ENCODE assay signal across 19 mouse cellular contexts in the genomic region with DNA sequence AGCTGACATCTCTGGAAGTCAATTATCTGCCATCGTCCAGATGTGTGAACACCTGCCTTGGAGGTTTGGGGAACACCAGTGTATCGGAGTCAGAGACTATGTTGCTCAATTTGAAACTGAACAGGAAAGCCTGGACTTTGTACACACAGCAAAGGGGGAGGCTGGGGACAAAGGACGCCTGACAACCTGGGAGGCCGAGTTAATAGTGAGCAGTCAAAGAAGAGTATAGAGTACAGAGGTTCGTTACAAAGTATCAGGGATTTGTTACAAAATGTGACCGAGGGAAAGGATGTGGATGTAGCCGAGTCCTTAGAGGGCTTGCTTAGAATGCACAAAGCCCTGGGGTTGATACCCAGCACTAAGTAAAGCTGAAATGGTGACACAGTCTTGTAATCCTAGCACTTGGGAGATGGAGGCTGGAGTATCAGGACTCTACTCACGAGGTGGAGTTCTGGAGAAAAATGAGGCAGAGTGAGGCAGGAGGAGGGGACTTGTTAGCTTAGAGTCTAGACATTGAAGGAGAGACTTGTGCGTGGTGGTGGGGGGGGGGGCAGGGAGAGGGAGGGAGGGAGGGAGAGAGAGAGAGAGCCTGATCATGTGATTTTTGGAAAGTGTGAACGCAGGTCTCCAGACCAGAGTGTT. TPM values are rescaled to one million over a fixed set of nuclear protein-coding genes. Genes with fewer than 3 reads are reported as not detected.
DNase-seq lines count a peak whose midpoint lies in the region; ATAC-seq and TF ChIP-seq lines count a peak whose summit lies in the region.
"Had no signal": no experiment of that assay in that cellular context is flagged by ENCODE, and none has a peak within 500 bp of the region (broad histone marks: within the 10 kb centered on the region; RNA-seq: fewer than 3 reads in every experiment).

No protein-coding gene starts in this region.

- H3K4me1 ChIP-seq in stomach, embryonic 15.5 days = 0 out of 2 replicates have a peak, but pooled peaks cover 3% of the 10 kb centered on the region
- no peaks in the 10 kb centered on the region for H3K4me1 ChIP-seq in stomach, postnatal 0 days (replicated peaks; ENCODE audit: control insufficient read depth, insufficient read depth)
- peaks cover 11% of the 10 kb centered on the region for H3K4me1 ChIP-seq in kidney, embryonic 15.5 days
- H3K4me1 ChIP-seq in liver, adult 2 months (ENCODE audit: control insufficient read depth, insufficient read depth, low read length) = peaks cover 8% of the 10 kb centered on the region
- H3K4me1 ChIP-seq in hindbrain, postnatal 0 days (ENCODE audit: insufficient read depth, low read length) = no peaks in the 10 kb centered on the region

- no peaks in the 10 kb centered on the region for H3K9me3 ChIP-seq in stomach, embryonic 15.5 days
- no peaks in the 10 kb centered on the region for H3K9me3 ChIP-seq in stomach, postnatal 0 days (ENCODE audit: control insufficient read depth, low read length)
- no peaks in the 10 kb centered on the region for H3K9me3 ChIP-seq in kidney, embryonic 15.5 days (replicated peaks)
- H3K9me3 ChIP-seq in hindbrain, postnatal 0 days (ENCODE audit: low read length) = no peaks in the 10 kb centered on the region
- H3K9me3 ChIP-seq: G1E had no signal

- no peak overlapping the region for H3K4me3 ChIP-seq in stomach, embryonic 15.5 days (replicated peaks)
- no peak overlapping the region for H3K4me3 ChIP-seq in stomach, postnatal 0 days (ENCODE audit: low read depth, low read length)
- no peak overlapping the region for H3K4me3 ChIP-seq in kidney, embryonic 15.5 days (replicated peaks)
- peak overlapping the region; percentile 17; the same call in 1 of the 2 replicates for H3K4me3 ChIP-seq in liver, adult 2 months (ENCODE audit: insufficient read depth, low read depth, low read length)
- H3K4me3 ChIP-seq in hindbrain, postnatal 0 days (ENCODE audit: low read length) = no peak overlapping the region
- H3K4me3 ChIP-seq: embryonic facial prominence, embryonic 13.5 days; limb, embryonic 12.5 days; midbrain, embryonic 13.5 days had no signal

- no peaks in the 10 kb centered on the region for H3K27me3 ChIP-seq in stomach, embryonic 15.5 days (replicated peaks)
- H3K27me3 ChIP-seq in stomach, postnatal 0 days (ENCODE audit: control insufficient read depth, insufficient read depth, low read length) = no peaks in the 10 kb centered on the region
- no peaks in the 10 kb centered on the region for H3K27me3 ChIP-seq in kidney, embryonic 15.5 days
- H3K27me3 ChIP-seq in liver, adult 2 months (ENCODE audit: control insufficient read depth, insufficient read depth, low read length) = no peaks in the 10 kb centered on the region
- no peaks in the 10 kb centered on the region for H3K27me3 ChIP-seq in hindbrain, postnatal 0 days (ENCODE audit: insufficient read depth, low read length)
- H3K27me3 ChIP-seq: embryonic facial prominence, embryonic 13.5 days; midbrain, embryonic 13.5 days had no signal

- DNase-seq in stomach, postnatal 0 days (ENCODE audit: low spot score) = no peak
- peak; percentile 94 for DNase-seq in liver, adult 2 months (ENCODE audit: extremely low read depth, low read depth, low spot score)
- no peak for DNase-seq in hindbrain, postnatal 0 days (ENCODE audit: low spot score)
- DNase-seq in adrenal gland, adult 2 months = no peak
- no peak for DNase-seq in adrenal gland, postnatal 10 days
- no peak for DNase-seq in lung, postnatal 4 days
- DNase-seq: adrenal gland, postnatal 36 days; B cell, adult 2 months; cerebellum, postnatal 36 days; heart, postnatal 36 days; lung, postnatal 36 days; right cerebral cortex, postnatal 25 days; thymus, postnatal 4 days had no signal

- TF ChIP-seq EP300 in stomach, postnatal 0 days (optimal IDR thresholded peaks at IDR 0.05) = no peak

- H3K79me2 ChIP-seq in liver, adult 2 months (ENCODE audit: control insufficient read depth, insufficient read depth, low read length) = no peaks in the 10 kb centered on the region

- TF ChIP-seq CTCF in stomach, postnatal 0 days (IDR thresholded peaks at IDR 0.05; ENCODE audit: low read depth) = no peak
- no peak for TF ChIP-seq CTCF in liver, adult 2 months (IDR thresholded peaks at IDR 0.05; ENCODE audit: low read depth, low read length)
- no peak for TF ChIP-seq CTCF in hindbrain, postnatal 0 days (IDR thresholded peaks at IDR 0.05; ENCODE audit: low read depth)

- no peaks in the 10 kb centered on the region for H3K36me3 ChIP-seq in stomach, embryonic 15.5 days
- H3K36me3 ChIP-seq in stomach, postnatal 0 days (ENCODE audit: control insufficient read depth, insufficient read depth, low read length) = no peaks in the 10 kb centered on the region
- no peaks in the 10 kb centered on the region for H3K36me3 ChIP-seq in kidney, embryonic 15.5 days
- no peaks in the 10 kb centered on the region for H3K36me3 ChIP-seq in liver, adult 2 months (ENCODE audit: control insufficient read depth, insufficient read depth, low read length)
- H3K36me3 ChIP-seq in hindbrain, postnatal 0 days (ENCODE audit: insufficient read depth, low read length) = no peaks in the 10 kb centered on the region
- H3K36me3 ChIP-seq: embryonic facial prominence, embryonic 13.5 days; G1E; limb, embryonic 12.5 days; midbrain, embryonic 13.5 days had no signal

- TF ChIP-seq POLR2A in liver, adult 2 months (IDR thresholded peaks at IDR 0.05; ENCODE audit: extremely low read depth, insufficient read depth, low read length) = no peak

- H3K9ac ChIP-seq in stomach, embryonic 15.5 days = no peak overlapping the region
- H3K9ac ChIP-seq in stomach, postnatal 0 days (ENCODE audit: low read length) = no peak overlapping the region
- H3K9ac ChIP-seq in kidney, embryonic 15.5 days = no peak overlapping the region
- peak overlapping the region; percentile 47 for H3K9ac ChIP-seq in liver, adult 2 months (ENCODE audit: low read depth, low read length)
- H3K9ac ChIP-seq in hindbrain, postnatal 0 days (replicated peaks; ENCODE audit: low read length) = no peak overlapping the region
- H3K9ac ChIP-seq: embryonic facial prominence, embryonic 13.5 days; limb, embryonic 12.5 days; midbrain, embryonic 13.5 days had no signal

- no peak overlapping the region; the same call in 1 of the 2 replicates for H3K4me2 ChIP-seq in stomach, embryonic 15.5 days
- H3K4me2 ChIP-seq in stomach, postnatal 0 days (replicated peaks; ENCODE audit: low read depth) = no peak overlapping the region
- peak overlapping the region; percentile 52 for H3K4me2 ChIP-seq in kidney, embryonic 15.5 days
- H3K4me2 ChIP-seq in hindbrain, postnatal 0 days (ENCODE audit: low read depth, low read length) = no peak overlapping the region
- H3K4me2 ChIP-seq: embryonic facial prominence, embryonic 13.5 days; midbrain, embryonic 13.5 days had no signal

- ATAC-seq in stomach, embryonic 15.5 days (ENCODE audit: insufficient read depth, low FRiP score, low read depth) = peak; percentile 75; the same call in 1 of the 2 replicates
- ATAC-seq in stomach, postnatal 0 days (ENCODE audit: low FRiP score, low TSS enrichment) = no peak
- peak; percentile 81 for ATAC-seq in kidney, embryonic 15.5 days (replicated peaks; ENCODE audit: low FRiP score)
- ATAC-seq in hindbrain, postnatal 0 days = no peak
- ATAC-seq: midbrain, embryonic 13.5 days had no signal

- no peak overlapping the region for H3K27ac ChIP-seq in stomach, embryonic 15.5 days
- no peak overlapping the region for H3K27ac ChIP-seq in stomach, postnatal 0 days (replicated peaks)
- no peak overlapping the region for H3K27ac ChIP-seq in kidney, embryonic 15.5 days
- H3K27ac ChIP-seq in liver, adult 2 months (replicated peaks; ENCODE audit: insufficient read depth, low read depth, low read length) = peak overlapping the region; percentile 92
- H3K27ac ChIP-seq in hindbrain, postnatal 0 days = no peak overlapping the region
- H3K27ac ChIP-seq: embryonic facial prominence, embryonic 13.5 days; midbrain, embryonic 13.5 days had no signal

- WGBS in stomach, embryonic 15.5 days = 58% methylated on average over 10 of the region's 10 CpGs
- 54% methylated on average over 10 of the region's 10 CpGs for WGBS in stomach, postnatal 0 days
- WGBS in kidney, embryonic 15.5 days = 64% methylated on average over 10 of the region's 10 CpGs
- 15% methylated on average over 10 of the region's 10 CpGs for WGBS in liver, adult 2 months
- 80% methylated on average over 10 of the region's 10 CpGs for WGBS in hindbrain, postnatal 0 days

RNA-seq across cellular contexts. Expression of gene Enc1, which starts 16.4 kb away (rescaled TPM):
- 7.2 and 7.9 TPM in 2 replicates for polyA plus RNA-seq in stomach, embryonic 15.5 days (2015; fragmentation: Nextera tagmentation; extraction: Ambion mirVana)
- 3.3 and 3.5 TPM in 2 replicates for polyA plus RNA-seq in stomach, postnatal 0 days (2015; fragmentation: Nextera tagmentation; extraction: Ambion mirVana)
- 12.0 and 15.1 TPM in 2 replicates for polyA plus RNA-seq in kidney, embryonic 15.5 days (2015; fragmentation: Nextera tagmentation; extraction: Ambion mirVana)
- 2.3 and 2.6 TPM in 2 replicates for total RNA-seq in liver, adult 2 months (2014; rRNA removed)
- polyA plus RNA-seq in liver, adult 2 months (2012; rRNA removed) = 1.3 TPM in 2 replicates
- 179 and 206 TPM in 2 replicates for total RNA-seq in hindbrain, postnatal 0 days (2014; rRNA removed)
- 29.3 and 33.3 TPM in 2 replicates for polyA plus RNA-seq in hindbrain, postnatal 0 days (2015; fragmentation: Nextera tagmentation; extraction: Ambion mirVana)
- 10 to 100 TPM in 1 of 2 experiments, 1 to 10 TPM in 1; 6.6 to 13.2 TPM for total RNA-seq in adrenal gland, adult 2 months (2021)
- 4.6 and 5.8 TPM in 2 replicates for polyA plus RNA-seq in adrenal gland, adult 2 months (2012; rRNA removed)
- 10 to 100 TPM; 19.6 to 20.3 TPM for total RNA-seq in adrenal gland, postnatal 10 days (2021)

RNA-seq across cellular contexts. Expression of gene Hexb, which starts 26.3 kb away (rescaled TPM):
- polyA plus RNA-seq in stomach, embryonic 15.5 days (2015; fragmentation: Nextera tagmentation; extraction: Ambion mirVana) = 42.7 and 44.6 TPM in 2 replicates
- 27.0 and 28.7 TPM in 2 replicates for polyA plus RNA-seq in stomach, postnatal 0 days (2015; fragmentation: Nextera tagmentation; extraction: Ambion mirVana)
- polyA plus RNA-seq in kidney, embryonic 15.5 days (2015; fragmentation: Nextera tagmentation; extraction: Ambion mirVana) = 34.6 and 36.7 TPM in 2 replicates
- total RNA-seq in liver, adult 2 months (2014; rRNA removed) = 41.4 and 48.1 TPM in 2 replicates
- 43.1 and 54.7 TPM in 2 replicates for polyA plus RNA-seq in liver, adult 2 months (2012; rRNA removed)
- 66.4 and 75.8 TPM in 2 replicates for total RNA-seq in hindbrain, postnatal 0 days (2014; rRNA removed)
- polyA plus RNA-seq in hindbrain, postnatal 0 days (2015; fragmentation: Nextera tagmentation; extraction: Ambion mirVana) = 65.4 and 70.8 TPM in 2 replicates
- 10 to 100 TPM; 30.6 to 38.4 TPM for total RNA-seq in adrenal gland, adult 2 months (2021)
- polyA plus RNA-seq in adrenal gland, adult 2 months (2012; rRNA removed) = 221 and 235 TPM in 2 replicates
- 10 to 100 TPM; 26.7 to 29.8 TPM for total RNA-seq in adrenal gland, postnatal 10 days (2021)

Comparison
In these comparisons a context has a peak if more than half of its experiments do, and no peak if none do; other contexts are left out.
1. ATAC-seq: peak in stomach, embryonic 15.5 days (single experiment) and kidney, embryonic 15.5 days (single experiment); none in stomach, postnatal 0 days (single experiment) and hindbrain, postnatal 0 days (single experiment).